Comparison of ENCODE assay signal across 8 mouse cellular contexts in the genomic region with DNA sequence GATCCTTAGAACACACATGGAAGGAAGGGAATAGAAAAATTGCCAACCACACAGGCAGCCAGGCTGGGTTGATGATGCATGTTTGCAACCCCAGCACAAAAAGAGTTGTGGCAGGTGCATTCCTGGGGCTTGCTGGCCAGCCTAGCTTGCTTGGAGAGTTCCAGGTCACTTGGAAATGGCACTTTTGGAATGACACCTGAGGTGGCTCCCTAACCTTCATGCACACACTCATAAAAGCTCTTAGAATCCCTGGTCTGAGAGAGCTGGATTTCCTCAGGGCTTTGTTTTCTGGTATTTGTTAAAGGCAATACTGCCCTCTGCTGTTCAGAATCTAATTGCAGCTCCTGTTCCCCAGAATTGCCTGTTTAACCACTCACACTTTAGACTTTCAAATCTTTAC.
DNase-seq lines count a peak whose midpoint lies in the region; ATAC-seq and TF ChIP-seq lines count a peak whose summit lies in the region.

No protein-coding gene starts in this region.

- no peak overlapping the region for H3K9ac ChIP-seq in ES-E14 (ENCODE audit: insufficient read depth, low read depth, low read length, poor library complexity, severe bottlenecking)
- no peak overlapping the region for H3K9ac ChIP-seq in embryonic facial prominence, embryonic 14.5 days (ENCODE audit: low read depth, low read length)
- H3K9ac ChIP-seq in neural tube, embryonic 14.5 days (replicated peaks; ENCODE audit: low read depth, low read length): no peak overlapping the region

- H3K4me3 ChIP-seq in ES-E14 (ENCODE audit: insufficient read depth in 1 of 2, low read depth in 1 of 2, low read length in 2 of 2, poor library complexity in 1 of 2, severe bottlenecking in 1 of 2): no peak overlapping the region
- H3K4me3 ChIP-seq in embryonic facial prominence, embryonic 14.5 days (ENCODE audit: low read depth, low read length): no peak overlapping the region
- H3K4me3 ChIP-seq in neural tube, embryonic 14.5 days (ENCODE audit: low read depth, low read length): no peak overlapping the region

- H3K27ac ChIP-seq in ES-E14 (ENCODE audit: insufficient read depth, low read depth, low read length, poor library complexity, severe bottlenecking): no peak overlapping the region
- H3K27ac ChIP-seq in embryonic facial prominence, embryonic 14.5 days (replicated peaks; ENCODE audit: low read depth, low read length): no peak overlapping the region
- no peak overlapping the region for H3K27ac ChIP-seq in neural tube, embryonic 14.5 days (ENCODE audit: low read depth, low read length)

- in situ Hi-C loops in ES-E14 (cut with MboI; ENCODE audit: low sequenced_read_pairs in 2 of 2, unreplicated experiment in 2 of 2): loop anchor here (25.0 kb wide), 3 partner anchors 1099 to 1399 kb away; no protein-coding TSS in a partner anchor

- no peaks in the 10 kb centered on the region for H3K9me3 ChIP-seq in ES-E14 (ENCODE audit: control insufficient read depth, insufficient read depth, low read depth, low read length)
- H3K9me3 ChIP-seq in embryonic facial prominence, embryonic 14.5 days (ENCODE audit: control insufficient read depth, low read length): no peaks in the 10 kb centered on the region
- H3K9me3 ChIP-seq in neural tube, embryonic 14.5 days (ENCODE audit: control insufficient read depth, low read length): no peaks in the 10 kb centered on the region

- no peaks in the 10 kb centered on the region for H3K27me3 ChIP-seq in embryonic facial prominence, embryonic 14.5 days (replicated peaks; ENCODE audit: control insufficient read depth, insufficient read depth, low read length)
- no peaks in the 10 kb centered on the region for H3K27me3 ChIP-seq in neural tube, embryonic 14.5 days (ENCODE audit: control insufficient read depth, insufficient read depth, low read length)

- H3K4me2 ChIP-seq in embryonic facial prominence, embryonic 14.5 days (ENCODE audit: low read depth, low read length): no peak overlapping the region
- H3K4me2 ChIP-seq in neural tube, embryonic 14.5 days (ENCODE audit: low read depth, low read length): no peak overlapping the region

- intact Hi-C loops in heart, postnatal 36 days (cut with DNase I): loop anchor here (1.0 to 10.0 kb wide), 8 partner anchors 72 to 1394 kb away; a partner anchor contains a TSS

- ATAC-seq in embryonic facial prominence, embryonic 14.5 days (ENCODE audit: low read depth): peak; percentile 71
- peak; percentile 76; the same call in 1 of the 2 replicates for ATAC-seq in neural tube, embryonic 14.5 days (ENCODE audit: low read depth)

- H3K36me3 ChIP-seq in ES-E14 (ENCODE audit: control insufficient read depth, insufficient read depth, low read length, poor library complexity, severe bottlenecking): no peaks in the 10 kb centered on the region
- peaks cover 11% of the 10 kb centered on the region; the same call in 1 of the 2 replicates for H3K36me3 ChIP-seq in embryonic facial prominence, embryonic 14.5 days (ENCODE audit: control insufficient read depth, insufficient read depth, low read length)
- H3K36me3 ChIP-seq in neural tube, embryonic 14.5 days (ENCODE audit: control insufficient read depth, insufficient read depth, low read length): no peaks in the 10 kb centered on the region; the same call in 1 of the 2 replicates

- DNase-seq in ES-E14 (ENCODE audit: low read depth, low spot score): peak; percentile 49
- DNase-seq in adrenal gland, postnatal 25 days: peak; percentile 5
- peak; percentile 90 for DNase-seq in embryonic facial prominence, embryonic 14.5 days (ENCODE audit: low spot score)
- peak; percentile 62 to 63 for DNase-seq in heart, postnatal 36 days
- peak; percentile 86 for DNase-seq in layer of hippocampus, adult 11-12 months (ENCODE audit: low spot score)
- DNase-seq in lung, adult 18-20 months: peak; percentile 14 to 66
- peak; percentile 4 to 62 for DNase-seq in thymus, postnatal 10 days (ENCODE audit: low spot score in 2 of 2)

- no peaks in the 10 kb centered on the region for H3K4me1 ChIP-seq in ES-E14 (ENCODE audit: control insufficient read depth in 2 of 2, insufficient read depth in 2 of 2, low read length in 2 of 2, poor library complexity in 1 of 2)
- no peaks in the 10 kb centered on the region for H3K4me1 ChIP-seq in embryonic facial prominence, embryonic 14.5 days (ENCODE audit: control insufficient read depth, insufficient read depth, low read length)
- 0 out of 2 replicates have a peak, but pooled peaks cover 2% of the 10 kb centered on the region for H3K4me1 ChIP-seq in neural tube, embryonic 14.5 days (ENCODE audit: control insufficient read depth, insufficient read depth, low read length)

TF ChIP-seq in ES-E14, 5 proteins besides CTCF, POLR2A, EP300 and RAD21:
- TF ChIP-seq ZC3H11A (IDR thresholded peaks at IDR 0.05; ENCODE audit: borderline replicate concordance, low read depth, low read length) (peak; percentile 62; the same call in 1 of the 2 replicates), HCFC1 (IDR thresholded peaks at IDR 0.05; ENCODE audit: borderline replicate concordance, insufficient read depth, low read length) (no peak), ZNF384 (IDR thresholded peaks at IDR 0.05; ENCODE audit: low read depth, low read length) (no peak), MAFK (IDR thresholded peaks at IDR 0.05; ENCODE audit: insufficient read depth, low read depth, low read length) (no peak), CHD2 (IDR thresholded peaks at IDR 0.05; ENCODE audit: low read depth, low read length) (no peak)

Comparison
In these comparisons a context has a peak if more than half of its experiments do, and no peak if none do; other contexts are left out.
1. DNase-seq: peak in every context shown above with its lines; median percentile 90 in embryonic facial prominence, embryonic 14.5 days; 86 in layer of hippocampus, adult 11-12 months; 62 in heart, postnatal 36 days; 49 in ES-E14; 40 in lung, adult 18-20 months; 33 in thymus, postnatal 10 days; 5 in adrenal gland, postnatal 25 days.